Mouse (Mus musculus) stomach, postnatal 0 days (tissue): ENCODE data around the gene Hsd17b6. TPM values are rescaled to one million over a fixed set of nuclear protein-coding genes. Genes with fewer than 3 reads are reported as not detected.

Experiments used
- ATAC-seq: fragments of 200-750 bp; cut with Nextera tagmentation; 2 replicates; pipeline ENCODE4 v1.8.0; 2017; ENCODE audit not compliant: low FRiP score, low TSS enrichment
- DNase-seq: peaks from one replicate; pipeline ENCODE4 v3.0.0-alpha.2; 2016; ENCODE audit warnings: low spot score
- H3K27ac ChIP-seq: fragments of 300-500 bp; sonication (generic); replicated peaks from 2 replicates; pipeline ENCODE4 v1.5.1; 2014; ENCODE audit warnings: mild to moderate bottlenecking, control low read depth
- H3K27me3 ChIP-seq: fragments of 300-500 bp; sonication (generic); 2 replicates; pipeline ENCODE4 v1.6.1; 2014; ENCODE audit warnings: low read length; ENCODE audit not compliant: control insufficient read depth, insufficient read depth
- H3K36me3 ChIP-seq: fragments of 300-500 bp; sonication (generic); 2 replicates; pipeline ENCODE4 v1.6.1; 2014; ENCODE audit warnings: low read length, mixed read lengths; ENCODE audit not compliant: control insufficient read depth, insufficient read depth
- H3K4me1 ChIP-seq: fragments of 300-500 bp; sonication (generic); replicated peaks from 2 replicates; pipeline ENCODE4 v1.6.1; 2014; ENCODE audit warnings: antibody characterized with exemption; ENCODE audit not compliant: control insufficient read depth, insufficient read depth
- H3K4me2 ChIP-seq: fragments of 300-500 bp; sonication (generic); replicated peaks from 2 replicates; pipeline ENCODE4 v1.6.1; 2014; ENCODE audit warnings: low read depth, mild to moderate bottlenecking, control low read depth, moderate library complexity
- H3K4me3 ChIP-seq: fragments of 300-500 bp; sonication (generic); 2 replicates; pipeline ENCODE4 v1.5.1; 2014; ENCODE audit warnings: low read depth, low read length, control low read depth
- H3K9ac ChIP-seq: fragments of 300-500 bp; sonication (generic); 2 replicates; pipeline ENCODE4 v1.6.1; 2014; ENCODE audit warnings: mild to moderate bottlenecking, low read length, control low read depth, mixed read lengths
- H3K9me3 ChIP-seq: fragments of 300-500 bp; sonication (generic); 2 replicates; pipeline ENCODE4 v1.6.1; 2016; ENCODE audit warnings: low read length; ENCODE audit not compliant: control insufficient read depth
- CTCF ChIP-seq: IDR thresholded peaks from 2 replicates; pipeline ENCODE4 v1.5.1; 2016; ENCODE audit warnings: antibody characterized with exemption, low read depth, mild to moderate bottlenecking, moderate library complexity
- EP300 ChIP-seq: optimal IDR thresholded peaks from 2 replicates; pipeline ENCODE3; 2016; ENCODE audit warnings: antibody characterized with exemption
- WGBS: fragments of 180-500 bp; shearing (Covaris S2); extraction: QIAGEN DNeasy Blood & Tissue Kit; methylation state at CpG from one replicate; pipeline ENCODE4 v1.1.7; 2014; 5-methylcytosine and 5-hydroxymethylcytosine counted together
- polyA plus RNA-seq: library from polyadenylated mRNA; unstranded; fragments of >200 nt; fragmentation: Nextera tagmentation; extraction: Ambion mirVana; gene quantifications from 2 replicates; pipeline ENCODE4 v1.2.1, GENCODE M21; 2015

Hsd17b6 gene
- polyA plus RNA-seq, 1 experiment from 2014 or later = 5.7 TPM

GRCm38 (mm10) chr10:128039167-128039566 lies 31.8 kb upstream of the Hsd17b6 start:
- 0 out of 2 replicates have a peak overlapping the region, but pooled peaks have one; percentile 18 for H3K9ac ChIP-seq

GRCm38 (mm10) chr10:128037921-128038320 lies 30.5 kb upstream of the Hsd17b6 start:
- DNase-seq = no peak
- H3K4me3 ChIP-seq = no peak overlapping the region
- 47% methylated on average over 3 of the region's 3 CpGs for WGBS
- ATAC-seq = no peak
- peaks cover 14% of the 10 kb centered on the region for H3K36me3 ChIP-seq
- H3K9me3 ChIP-seq = no peaks in the 10 kb centered on the region
- TF ChIP-seq EP300 (no peak), CTCF (no peak)
- H3K27ac ChIP-seq = 0 out of 2 replicates have a peak overlapping the region, but pooled peaks have one; percentile 18
- no peaks in the 10 kb centered on the region for H3K27me3 ChIP-seq
- H3K4me1 ChIP-seq = peaks cover 8% of the 10 kb centered on the region
- peak overlapping the region; percentile 27; the same call in 1 of the 2 replicates for H3K9ac ChIP-seq
- peak overlapping the region; percentile 25; the same call in 1 of the 2 replicates for H3K4me2 ChIP-seq

More at GRCm38 (mm10) chr10:128039167-128039566, 31.8 kb upstream of the Hsd17b6 start:
- no peak for TF ChIP-seq EP300
- no peak for TF ChIP-seq CTCF
- Histone ChIP-seq H3K27ac (peak overlapping the region; percentile 24; the same call in 1 of the 2 replicates), H3K9me3 (no peaks in the 10 kb centered on the region), H3K4me1 (peaks cover 8% of the 10 kb centered on the region), H3K4me3 (no peak overlapping the region), H3K27me3 (no peaks in the 10 kb centered on the region), H3K36me3 (peaks cover 14% of the 10 kb centered on the region), H3K4me2 (no peak overlapping the region)
- no peak for ATAC-seq
- DNase-seq = peak; percentile 32
- 35% methylated on average over 5 of the region's 5 CpGs for WGBS

GRCm38 (mm10) chr10:128036746-128037425 lies 29.5 kb upstream of the Hsd17b6 start:
- DNase-seq (peak; percentile 66), ATAC-seq (peak; percentile 44)
- peaks cover 14% of the 10 kb centered on the region for H3K36me3 ChIP-seq
- peak overlapping the region; percentile 70 for H3K4me2 ChIP-seq
- no peaks in the 10 kb centered on the region for H3K27me3 ChIP-seq
- WGBS = 3% methylated on average over 10 of the region's 10 CpGs
- peaks cover 8% of the 10 kb centered on the region for H3K4me1 ChIP-seq
- TF ChIP-seq EP300 (no peak), CTCF (no peak)
- peak overlapping the region; percentile 98 for H3K4me3 ChIP-seq
- H3K27ac ChIP-seq = peak overlapping the region; percentile 97
- no peaks in the 10 kb centered on the region for H3K9me3 ChIP-seq
- H3K9ac ChIP-seq = peak overlapping the region; percentile 100

GRCm38 (mm10) chr10:128030860-128031259 lies 23.4 kb upstream of the Hsd17b6 start:
- no peak for ATAC-seq
- WGBS = 56% methylated on average over 2 of the region's 2 CpGs
- Histone ChIP-seq H3K36me3 (peaks cover 4% of the 10 kb centered on the region; the same call in 1 of the 2 replicates), H3K4me2 (no peak overlapping the region), H3K27ac (no peak overlapping the region), H3K9ac (no peak overlapping the region), H3K4me3 (no peak overlapping the region), H3K27me3 (no peaks in the 10 kb centered on the region), H3K4me1 (no peaks in the 10 kb centered on the region; the same call in 1 of the 2 replicates), H3K9me3 (no peaks in the 10 kb centered on the region)
- no peak for DNase-seq
- TF ChIP-seq EP300 = no peak

GRCm38 (mm10) chr10:128029931-128030330 lies 22.5 kb upstream of the Hsd17b6 start:
- H3K27me3 ChIP-seq = no peaks in the 10 kb centered on the region
- WGBS = 89% methylated on average over 7 of the region's 7 CpGs
- ATAC-seq (no peak), DNase-seq (no peak)
- H3K9ac ChIP-seq = no peak overlapping the region
- H3K36me3 ChIP-seq = peaks cover 6% of the 10 kb centered on the region; the same call in 1 of the 2 replicates
- TF ChIP-seq EP300 = no peak
- TF ChIP-seq CTCF = no peak
- no peaks in the 10 kb centered on the region for H3K9me3 ChIP-seq
- H3K4me2 ChIP-seq = no peak overlapping the region
- no peak overlapping the region for H3K4me3 ChIP-seq
- no peaks in the 10 kb centered on the region; the same call in 1 of the 2 replicates for H3K4me1 ChIP-seq
- H3K27ac ChIP-seq = no peak overlapping the region

- Histone ChIP-seq H3K27ac (no peak overlapping the region), H3K9ac (no peak overlapping the region), H3K4me3 (no peak overlapping the region), H3K27me3 (no peaks in the 10 kb centered on the region), H3K4me2 (no peak overlapping the region), H3K9me3 (no peaks in the 10 kb centered on the region), H3K4me1 (no peaks in the 10 kb centered on the region), H3K36me3 (peaks cover 19% of the 10 kb centered on the region)
- no peak for ATAC-seq
- TF ChIP-seq CTCF = no peak
- no peak for TF ChIP-seq EP300
- 93% methylated on average over 10 of the region's 10 CpGs for WGBS
- DNase-seq = no peak
Measured at GRCm38 (mm10) chr10:128023496-128023895, 16.1 kb upstream of the Hsd17b6 start.
